Mouse (Mus musculus): ENCODE data around the gene Kpna2.
"Not testable (repeated sequence)": the region's sequence is repeated elsewhere in the genome, so short reads cannot be mapped to it uniquely, and the experiment has no call there.

Kpna2 gene

DNA sequence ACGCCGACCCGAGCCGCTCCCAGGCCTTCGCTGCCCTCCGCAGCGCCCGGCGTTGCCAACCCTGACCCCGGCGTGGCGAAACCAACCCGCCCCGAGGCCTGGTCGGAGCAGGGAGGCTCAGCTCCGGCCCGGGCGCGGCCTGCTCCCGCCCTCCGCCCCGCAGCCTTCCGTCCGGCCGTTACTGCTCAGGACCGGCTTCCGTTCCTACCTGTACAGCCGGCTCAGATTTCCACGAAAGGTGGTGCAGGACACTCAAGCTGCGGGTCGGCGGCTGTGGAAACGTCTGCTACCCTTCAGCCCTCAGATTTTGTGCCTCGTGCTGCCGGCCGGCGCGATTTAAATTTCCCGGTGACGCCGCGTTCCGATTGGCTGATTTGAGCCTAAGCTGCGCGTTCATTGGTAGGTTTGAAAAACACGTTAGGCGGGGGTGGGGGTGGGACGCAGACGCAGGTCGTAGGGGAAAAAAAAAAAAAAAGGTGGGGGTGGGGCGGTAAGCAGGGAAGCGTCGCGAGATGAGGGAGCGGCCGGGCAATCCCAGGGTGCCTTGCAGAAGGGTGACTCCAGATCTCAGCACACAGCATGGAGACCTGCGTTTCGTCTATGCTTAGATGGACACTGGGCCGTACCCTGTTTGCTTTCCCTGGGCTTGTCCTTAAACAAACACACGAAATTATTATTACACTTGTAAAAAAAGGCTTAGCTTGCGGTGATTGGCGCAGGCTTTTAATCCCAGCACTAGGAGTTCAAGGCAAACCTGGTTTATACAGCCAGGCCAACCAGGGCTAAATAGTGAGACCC, at the start of gene Kpna2:
Gene Kpna2, minus strand, starts transcription at position 391 of the 798 bp plus-strand sequence.
- peak; percentile 91 for DNase-seq (ENCODE audit: extremely low spot score, low read depth, low spot score)

DNA sequence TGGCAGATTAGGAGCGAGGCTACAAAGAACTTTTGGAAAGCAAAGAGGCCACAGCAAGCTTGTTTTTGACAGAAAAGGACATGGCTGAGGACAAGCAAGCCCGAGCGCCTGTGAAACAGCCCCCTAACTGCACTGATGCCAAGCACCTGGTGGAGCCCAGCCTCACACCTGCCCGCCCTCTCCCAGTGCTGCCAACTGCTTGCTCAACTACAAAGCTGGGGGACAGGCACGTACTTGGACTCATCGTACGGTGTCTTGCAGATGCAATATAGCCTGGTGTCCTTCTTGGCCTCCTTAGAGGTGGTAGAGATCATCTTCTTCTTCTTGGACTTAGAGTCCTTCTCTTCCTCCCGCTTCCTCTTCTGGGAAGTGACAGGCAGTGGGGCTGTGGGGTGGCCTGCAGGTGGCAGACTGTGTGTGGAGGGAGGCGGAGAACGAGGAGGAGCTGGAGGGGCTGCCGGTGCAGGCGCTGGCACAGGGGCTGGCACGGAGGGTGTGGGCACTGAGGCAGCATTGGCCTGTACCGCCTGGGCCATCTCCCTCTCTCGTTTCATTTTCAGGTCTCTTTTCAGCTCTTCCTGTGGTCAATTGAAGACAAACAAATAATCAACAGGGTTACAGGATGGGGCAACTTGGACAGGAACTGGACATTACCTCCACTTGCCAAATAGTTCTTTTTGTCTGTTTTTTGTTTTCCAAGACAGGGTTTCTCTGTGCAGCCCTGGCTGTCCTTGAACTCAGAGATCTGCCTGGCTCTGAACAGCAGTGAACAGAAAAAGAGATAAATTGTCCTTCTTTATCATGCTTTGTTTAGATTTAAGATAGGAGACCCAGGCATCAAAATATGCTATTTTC, 47.7 kb upstream of the Kpna2 start:
- DNase-seq (ENCODE audit: extremely low spot score, low read depth, low spot score): no peak

DNA sequence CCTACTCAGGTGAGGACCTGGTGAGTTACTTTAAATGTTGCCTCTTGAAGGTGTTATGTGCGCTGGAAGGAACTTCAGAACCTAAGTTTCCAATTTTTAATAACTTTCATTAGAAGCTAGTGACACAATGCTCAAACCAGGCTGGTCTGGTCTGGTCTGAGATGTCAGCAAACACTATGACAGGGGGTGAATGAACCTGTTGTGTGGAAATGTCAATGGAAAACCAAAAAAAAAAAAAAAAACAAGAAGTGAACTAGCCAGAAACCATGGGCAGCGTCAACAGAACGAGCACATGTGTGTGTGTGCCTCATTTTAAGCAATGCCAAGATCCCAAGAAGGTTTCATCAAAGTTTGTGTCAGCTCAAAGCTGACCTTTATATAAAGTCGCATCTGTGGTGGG, 46.2 kb upstream of the Kpna2 start:
- no peak for DNase-seq (ENCODE audit: extremely low spot score, low read depth, low spot score)

DNA sequence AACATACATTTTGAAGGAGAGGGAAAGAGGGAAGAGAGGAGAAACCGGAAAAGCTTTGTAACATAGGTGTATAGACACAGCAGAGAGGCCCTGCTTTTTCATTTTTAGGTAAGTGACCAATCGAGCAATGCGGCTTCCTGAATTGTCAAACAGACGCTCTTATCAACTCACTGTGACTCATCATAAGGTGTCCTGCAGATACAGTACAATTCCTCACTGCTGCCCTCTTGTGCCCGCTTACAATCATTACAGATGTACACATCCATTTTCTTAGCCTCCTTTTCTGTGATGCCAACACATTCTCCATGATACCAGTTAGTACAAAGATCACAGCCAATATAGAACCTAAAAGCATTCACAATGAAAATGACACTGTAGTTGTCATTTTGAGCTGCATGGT, 45.0 kb upstream of the Kpna2 start:
- DNase-seq (ENCODE audit: extremely low spot score, low read depth, low spot score): peak; percentile 60

DNA sequence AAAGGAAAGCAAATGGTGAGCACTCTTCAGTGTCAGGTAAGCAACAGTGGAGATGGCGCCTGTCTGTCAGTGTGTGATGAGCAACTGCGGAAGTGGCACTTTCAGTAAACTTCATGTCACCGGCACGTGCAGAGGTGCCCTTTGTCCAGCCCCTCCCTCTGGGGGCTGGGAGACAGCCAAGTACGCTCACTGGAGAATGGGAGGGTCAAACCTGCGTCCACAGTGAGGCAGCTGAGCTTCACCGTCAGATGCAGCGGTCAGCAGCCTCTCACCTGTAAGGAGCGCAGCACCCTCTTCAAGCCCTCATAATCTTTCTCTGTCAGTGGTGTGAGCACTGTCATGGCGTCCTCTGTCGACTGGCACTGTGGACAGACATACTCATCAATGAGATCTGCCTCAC, 44.0 kb upstream of the Kpna2 start:
- no peak for DNase-seq (ENCODE audit: extremely low spot score, low read depth, low spot score)

DNA sequence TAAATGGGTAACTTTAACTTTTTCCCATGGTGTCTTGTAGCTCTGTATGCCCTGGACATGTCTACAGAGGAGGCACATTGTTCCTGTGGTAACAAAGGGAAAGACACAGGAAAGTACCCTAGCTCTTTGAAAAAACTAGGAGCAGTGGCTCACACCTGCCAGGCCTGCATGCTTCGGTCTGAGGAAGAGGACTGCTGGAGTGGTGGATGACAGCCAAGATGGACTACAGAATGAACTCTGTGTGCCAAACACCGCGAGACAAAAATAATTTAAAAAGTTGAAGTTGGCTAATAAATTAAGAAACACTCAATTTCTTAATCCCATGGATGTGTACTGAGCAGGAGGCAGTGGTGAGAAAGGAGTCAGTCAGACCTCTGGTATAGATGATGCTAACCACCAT, 42.1 kb upstream of the Kpna2 start:
- no peak for DNase-seq (ENCODE audit: extremely low spot score, low read depth, low spot score)

DNA sequence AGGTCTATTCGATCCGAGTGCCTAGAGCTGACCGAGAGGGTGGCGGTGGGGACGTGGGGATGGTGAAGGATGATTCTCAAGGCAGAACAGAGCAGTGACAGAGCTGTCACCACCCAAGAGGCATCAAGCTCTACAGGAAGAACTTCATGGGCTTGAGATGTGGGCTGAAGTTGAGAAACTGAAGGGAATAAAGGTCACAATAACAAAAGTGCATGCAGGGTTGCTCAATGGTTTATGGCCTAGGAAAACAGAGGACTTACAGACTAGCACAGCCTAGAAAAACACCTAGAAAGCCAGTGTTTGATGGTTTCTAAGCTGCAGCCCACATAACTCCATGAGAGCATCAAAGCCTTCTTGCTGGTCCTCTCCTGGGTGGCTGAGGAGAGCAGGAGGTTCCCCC, 40.1 kb upstream of the Kpna2 start:
- DNase-seq (ENCODE audit: extremely low spot score, low read depth, low spot score): no peak

DNA sequence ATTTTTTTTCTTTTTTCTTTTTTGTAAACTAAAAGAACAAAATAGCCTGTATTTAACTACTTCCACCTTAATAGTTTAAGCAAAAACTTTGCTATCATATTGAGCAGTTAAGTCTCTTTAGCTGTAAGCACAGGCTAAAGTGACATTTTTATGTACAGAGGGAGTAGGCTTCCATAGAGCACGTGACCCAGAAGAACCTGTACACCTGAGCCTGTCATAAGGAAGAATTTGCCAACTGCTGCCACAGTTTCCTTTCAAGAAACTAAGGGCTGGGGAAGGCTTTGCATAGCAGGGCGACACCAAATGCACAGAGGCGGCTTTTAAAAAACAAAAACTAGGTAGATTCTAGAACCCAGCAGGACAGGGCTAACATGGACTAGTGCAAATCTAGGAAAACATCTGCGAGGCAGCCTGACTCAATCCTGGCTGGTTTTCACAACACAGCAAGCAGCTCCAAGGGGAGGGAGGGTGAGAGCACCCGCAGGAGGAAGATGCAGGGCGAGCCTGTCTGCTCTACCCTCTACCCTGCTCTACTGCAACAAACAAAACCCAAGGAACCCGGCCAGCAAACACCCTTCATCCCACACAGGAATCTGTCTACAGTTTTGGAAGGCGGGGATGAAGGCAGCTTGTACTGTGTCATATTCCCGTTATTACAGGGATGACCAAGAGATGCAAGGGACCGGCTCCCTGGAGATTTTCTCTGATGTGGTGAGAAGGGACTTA, 34.9 kb upstream of the Kpna2 start:
- DNase-seq (ENCODE audit: extremely low spot score, low read depth, low spot score): no peak

DNA sequence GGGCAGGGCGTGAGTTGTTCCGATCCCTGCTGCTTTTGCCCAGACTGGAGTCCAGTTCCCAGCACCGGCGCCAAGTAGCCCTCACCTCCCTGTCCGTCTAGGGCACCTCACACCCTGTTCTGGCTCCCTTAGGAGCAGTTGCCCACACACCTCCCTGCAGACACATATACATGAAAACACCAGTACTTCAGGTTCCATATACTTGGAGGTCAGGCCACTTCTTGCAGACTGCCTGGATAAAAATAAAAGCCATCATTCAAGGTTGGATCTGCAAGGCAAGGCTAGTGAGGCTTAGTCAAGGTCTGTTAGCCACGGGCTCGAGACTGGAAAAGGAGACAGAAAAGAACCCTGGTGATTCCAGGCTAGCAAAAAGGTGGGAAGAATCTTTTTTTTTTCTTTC, 32.3 kb upstream of the Kpna2 start:
- no peak for DNase-seq (ENCODE audit: extremely low spot score, low read depth, low spot score)

DNA sequence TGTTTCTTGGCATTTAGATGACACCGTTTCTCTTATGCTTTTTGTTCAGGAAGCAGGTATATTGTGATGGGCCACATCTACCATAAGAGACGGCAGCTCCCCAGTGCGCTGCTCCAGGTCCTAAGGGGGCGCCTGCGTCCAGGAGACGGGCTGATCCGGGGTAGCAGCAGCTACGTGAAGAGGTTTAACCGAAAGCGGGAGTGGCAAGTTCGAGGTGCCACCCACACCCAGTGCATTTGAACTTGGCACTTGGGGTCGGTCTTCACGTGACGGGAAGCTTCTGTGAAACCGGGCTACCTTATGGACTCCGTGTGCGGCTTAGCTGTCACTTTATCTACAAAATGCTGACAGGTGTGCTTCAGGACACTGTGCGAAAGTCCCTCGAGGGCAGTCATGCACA, 30.2 kb upstream of the Kpna2 start:
- DNase-seq (ENCODE audit: extremely low spot score, low read depth, low spot score): no peak

DNA sequence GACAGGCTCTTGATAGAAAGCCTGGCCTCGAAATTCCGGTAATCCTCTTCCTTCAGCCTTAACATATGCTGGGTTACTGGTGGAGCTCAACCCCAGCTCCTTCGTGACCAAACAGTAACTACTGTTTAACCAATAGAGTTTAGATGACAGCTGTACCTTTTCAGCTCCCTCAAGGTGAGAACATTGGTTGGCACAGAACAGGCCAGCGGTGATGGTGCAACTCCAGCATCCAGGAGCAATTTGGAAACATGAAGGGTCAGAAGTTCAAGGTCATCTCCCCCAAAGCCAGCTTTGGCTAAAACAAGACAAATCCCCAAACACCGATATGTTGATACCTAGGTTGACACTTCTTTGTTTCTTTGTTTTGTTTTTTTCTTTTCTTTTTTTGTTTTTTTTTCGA, 29.4 kb upstream of the Kpna2 start:
- DNase-seq (ENCODE audit: extremely low spot score, low read depth, low spot score): no peak

DNA sequence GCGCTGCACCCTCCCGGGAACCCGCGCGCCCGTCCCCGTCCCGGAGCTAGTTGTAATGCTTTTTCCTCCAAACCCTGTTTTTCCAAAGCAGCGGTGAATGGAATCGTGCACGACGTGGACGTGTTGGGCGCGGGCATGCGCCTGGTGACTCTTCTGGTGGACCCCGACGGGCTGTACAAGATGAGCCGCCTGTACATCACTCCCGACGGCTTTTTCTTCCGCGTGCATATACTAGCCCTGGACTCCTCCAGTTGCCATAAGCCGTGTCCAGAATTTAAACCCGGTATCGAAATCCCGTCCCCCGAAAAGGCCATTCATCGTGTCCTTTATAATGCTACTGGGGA, 28.9 kb upstream of the Kpna2 start:
- DNase-seq (ENCODE audit: extremely low spot score, low read depth, low spot score): no peak

DNA sequence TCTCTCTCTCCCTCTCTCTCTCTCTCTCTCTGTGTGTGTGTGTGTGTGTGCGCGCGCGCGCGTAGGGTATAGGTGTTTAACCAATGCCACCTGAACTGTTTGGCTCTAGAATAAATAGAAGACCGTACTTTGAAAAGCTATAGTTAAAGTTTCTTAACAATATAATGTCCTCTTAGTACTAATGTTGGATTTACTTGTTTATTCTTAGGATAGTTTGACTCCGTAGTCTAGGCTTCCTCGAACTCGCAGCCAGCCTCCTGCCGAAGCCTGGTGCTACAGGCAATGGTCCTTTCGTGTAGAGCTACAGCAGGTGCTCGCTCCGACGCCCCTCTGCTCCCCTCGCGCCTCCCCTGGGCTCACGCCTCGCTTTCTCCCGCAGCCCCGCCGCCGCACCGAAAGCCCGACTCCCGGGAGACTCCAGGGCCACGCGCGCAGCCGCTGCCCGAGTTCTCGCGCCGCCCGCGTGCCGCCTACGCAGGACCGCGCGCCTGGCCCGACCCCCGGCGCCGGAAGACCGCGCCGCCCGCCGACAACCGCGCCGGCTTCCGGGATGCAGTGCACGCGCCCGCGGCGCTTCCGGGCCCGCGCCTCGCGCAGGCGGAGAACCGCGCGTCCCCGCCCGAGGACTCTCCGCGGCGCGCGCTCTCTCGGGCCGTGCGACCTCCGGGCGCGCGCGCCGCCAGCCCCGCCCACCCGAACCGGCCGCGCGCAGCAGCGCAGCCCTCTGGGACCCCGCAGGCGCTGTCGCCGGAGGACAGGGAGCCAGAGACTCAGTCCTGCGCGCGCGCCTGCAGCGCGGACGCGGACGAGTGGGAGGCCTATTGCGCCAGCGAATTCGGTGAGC, 28.3 kb upstream of the Kpna2 start:
- DNase-seq (ENCODE audit: extremely low spot score, low read depth, low spot score): no peak

DNA sequence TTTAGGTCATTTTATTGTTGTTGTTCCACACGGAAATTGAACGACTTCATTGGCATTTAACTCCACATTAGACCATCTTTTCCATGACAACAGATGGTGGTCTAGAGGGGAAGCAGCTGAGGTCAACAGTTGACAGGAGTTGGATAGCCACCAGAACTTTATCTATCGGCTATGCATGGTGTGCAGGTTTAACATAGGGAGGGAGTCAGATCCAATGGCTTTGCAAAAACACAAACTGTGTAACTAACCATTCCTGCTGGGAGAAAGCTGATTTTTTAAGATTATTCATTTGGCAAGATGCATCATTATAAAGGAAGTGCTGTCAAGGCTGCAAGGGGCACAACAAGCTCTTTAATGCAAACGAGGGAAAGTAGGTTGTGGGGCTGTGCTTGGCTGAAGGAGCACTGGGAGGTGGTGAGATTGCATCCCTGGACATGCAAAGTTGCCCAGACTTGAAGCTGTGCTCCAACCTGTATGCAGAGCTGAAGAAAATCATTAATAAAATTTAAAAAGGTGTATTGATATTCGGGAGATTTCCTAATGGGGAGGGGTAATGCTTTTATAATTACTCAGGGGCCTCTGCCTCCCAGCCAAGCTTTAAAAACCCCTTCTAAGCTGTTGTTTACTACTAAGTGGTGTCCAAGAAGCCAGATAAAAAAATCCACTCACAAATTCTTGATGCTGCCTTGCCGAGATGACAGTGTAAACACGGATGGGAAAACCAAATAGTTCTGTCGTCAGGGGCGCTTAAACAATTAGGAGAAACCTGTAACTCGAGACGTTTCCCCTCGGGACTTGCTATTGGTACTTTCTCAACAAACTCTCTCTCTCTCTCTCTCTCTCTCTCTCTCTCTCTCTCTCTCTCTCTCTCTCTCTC, 27.5 kb upstream of the Kpna2 start:
- DNase-seq (ENCODE audit: extremely low spot score, low read depth, low spot score): no peak

DNA sequence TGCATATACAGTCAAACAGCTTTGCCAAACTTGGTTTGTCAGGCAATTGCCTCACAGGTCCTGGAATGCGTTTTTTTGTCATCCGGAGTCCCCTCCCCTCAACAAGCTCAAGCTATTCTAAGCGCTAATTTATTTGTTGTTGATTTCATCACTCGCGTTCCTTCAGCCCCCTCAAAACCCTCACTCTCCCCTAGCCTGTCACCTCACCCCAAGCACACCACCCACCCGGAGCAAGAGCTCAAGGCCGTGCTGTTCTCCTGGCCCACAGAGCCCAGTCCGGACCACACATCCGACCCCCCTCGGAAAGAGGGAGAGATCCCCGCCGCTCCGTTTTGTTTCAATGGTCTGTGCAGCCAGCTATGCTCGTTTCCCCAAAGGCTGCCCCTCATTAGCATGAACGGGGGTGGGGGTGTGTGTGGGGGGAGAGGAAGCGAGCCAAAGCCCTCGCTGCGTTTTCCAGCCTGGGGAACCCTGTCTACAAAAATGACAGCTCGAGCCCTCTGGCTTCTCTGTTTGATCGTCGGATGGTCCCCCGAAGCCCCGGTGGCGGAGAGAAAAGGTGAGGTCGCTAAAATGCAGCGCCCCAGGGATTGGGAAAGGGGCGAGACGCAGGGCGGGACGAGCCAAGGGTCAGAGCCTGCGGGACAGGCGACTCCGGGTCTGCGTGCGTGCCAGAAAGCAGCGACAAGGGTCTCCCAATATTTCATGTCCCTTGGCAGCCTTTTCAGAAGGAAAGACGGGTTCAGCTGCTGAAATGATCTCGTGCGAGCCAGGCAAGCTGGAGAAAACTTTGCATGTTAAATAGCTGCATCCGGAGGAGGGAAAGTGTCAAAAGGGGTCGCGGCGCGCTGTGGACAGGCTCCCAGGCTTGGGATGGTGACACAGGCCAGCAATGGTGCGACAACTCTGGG, 26.3 kb upstream of the Kpna2 start, which contains the start of gene 1810010H24Rik:
Gene 1810010H24Rik, plus strand, starts transcription at position 271 of the 911 bp plus-strand sequence.
- DNase-seq (ENCODE audit: extremely low spot score, low read depth, low spot score): no peak

DNA sequence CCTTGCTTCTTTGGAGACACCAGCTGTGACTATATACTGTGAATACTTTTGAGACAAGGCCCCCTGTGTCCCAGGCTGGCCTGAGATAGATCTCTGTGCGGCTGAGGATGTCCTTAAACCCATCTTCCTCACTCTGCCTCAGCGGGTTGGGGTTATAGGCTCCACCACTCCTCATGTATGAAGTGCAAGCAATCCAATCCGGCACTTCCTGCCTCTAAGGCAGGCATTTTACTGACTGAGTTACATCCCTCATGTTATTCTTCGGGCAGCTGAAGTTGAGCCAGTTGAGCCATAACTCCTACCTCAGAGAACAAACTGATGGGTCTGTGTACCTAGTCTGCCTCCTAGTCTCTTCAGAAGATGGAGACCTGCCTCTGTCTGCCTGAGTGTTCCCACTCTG, 25.1 kb upstream of the Kpna2 start:
- no peak for DNase-seq (ENCODE audit: extremely low spot score, low read depth, low spot score)

DNA sequence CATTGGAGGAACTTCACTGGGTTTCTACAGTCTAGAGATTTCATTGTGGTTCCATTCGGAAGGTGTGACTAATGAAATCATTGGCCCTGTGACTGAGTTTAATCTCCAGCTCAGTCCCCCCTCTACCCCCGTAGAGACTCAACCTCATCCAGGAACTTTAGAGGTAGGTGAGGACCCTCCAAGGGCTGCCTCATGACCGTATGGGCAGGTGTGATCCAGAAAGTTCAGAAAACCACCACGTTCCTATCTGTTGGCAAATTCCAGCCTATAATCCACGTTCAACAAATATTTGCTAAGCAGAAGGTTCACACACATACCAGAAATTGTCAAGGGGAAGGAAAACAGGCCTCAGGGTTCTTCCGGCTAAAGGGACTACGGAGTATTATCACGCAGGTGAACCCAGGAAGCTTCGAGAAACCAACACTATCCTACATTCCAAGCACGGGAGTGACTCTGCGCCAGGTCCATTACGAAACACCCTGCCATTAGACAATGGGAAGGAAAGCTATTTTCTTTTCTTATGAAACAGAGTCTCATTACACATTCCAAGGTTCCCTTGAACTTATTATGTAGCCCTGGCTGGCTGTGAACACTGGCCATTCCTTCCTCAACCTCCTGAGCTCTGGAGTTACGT, 22.8 kb upstream of the Kpna2 start:
- DNase-seq (ENCODE audit: extremely low spot score, low read depth, low spot score): no peak

DNA sequence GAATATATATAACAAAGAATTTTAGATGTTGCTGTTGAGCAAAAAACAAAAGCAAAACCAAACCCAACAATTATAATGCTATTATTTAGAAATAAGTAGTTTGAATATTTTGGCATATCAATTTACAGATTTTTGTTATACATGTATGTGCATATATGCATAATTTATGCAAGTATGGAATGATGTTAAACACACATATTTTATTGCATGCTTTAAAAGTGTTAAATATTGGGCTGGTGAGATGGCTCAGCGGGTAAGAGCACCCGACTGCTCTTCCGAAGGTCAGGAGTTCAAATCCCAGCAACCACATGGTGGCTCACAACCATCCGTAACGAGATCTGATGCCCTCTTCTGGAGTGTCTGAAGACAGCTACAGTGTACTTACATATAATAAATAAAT, 20.4 kb upstream of the Kpna2 start:
- DNase-seq (ENCODE audit: extremely low spot score, low read depth, low spot score): not testable (repeated sequence)

Measured in hindlimb bud, embryonic 11.5 days (tissue).